Mouse (Mus musculus) ES-Bruce4 (cell line): ENCODE measurements around the gene Map4k4.

Source experiments
- CTCF ChIP-seq: IDR thresholded peaks from one replicate; pipeline ENCODE4 v1.8.1; 2011; ENCODE audit warnings: low read depth, low read length
- EP300 ChIP-seq: IDR thresholded peaks from 2 replicates; pipeline ENCODE4 v1.6.1; 2011; ENCODE audit warnings: low read depth, low read length; ENCODE audit not compliant: insufficient read depth
- POLR2A ChIP-seq: IDR thresholded peaks from one replicate; pipeline ENCODE4 v1.8.1; 2011; ENCODE audit warnings: low read length; ENCODE audit not compliant: insufficient read depth

DNA sequence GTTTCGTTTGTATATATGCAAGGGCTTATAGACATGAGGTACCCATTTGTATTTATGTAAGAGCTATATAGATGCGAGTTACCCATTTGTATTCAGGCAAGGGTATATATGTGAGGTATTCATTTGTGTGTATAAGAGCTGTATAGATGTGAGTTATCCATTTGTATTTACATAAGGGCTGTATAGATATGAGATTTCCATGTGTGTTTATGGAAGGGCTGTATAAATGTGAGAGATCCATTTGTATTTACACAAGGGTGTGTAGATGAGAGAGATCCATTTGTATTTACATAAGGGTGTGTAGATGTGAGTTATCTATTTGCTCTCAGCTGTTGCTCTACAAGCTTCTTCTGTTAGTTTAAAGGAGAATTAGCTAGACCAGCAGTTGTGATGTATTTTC is 63.7 kb downstream of the Map4k4 start:
- no peak for TF ChIP-seq CTCF
- TF ChIP-seq EP300: no peak
- no peak for TF ChIP-seq POLR2A
